Mouse (Mus musculus) cerebral cortex, adult 2 months (tissue): ENCODE data around the gene Ube2i.

Experiments used
- WGBS: fragments of 180-500 bp; shearing (Covaris S2); methylation state at CpG from one replicate; pipeline ENCODE4 v1.1.7; 2018; 5-methylcytosine and 5-hydroxymethylcytosine counted together

The Ube2i gene

GRCm38 (mm10) chr17:25219492-25220295, 54.7 kb downstream of the Ube2i start:
- 88% methylated on average over 15 of the region's 15 CpGs for WGBS

- WGBS: 89% methylated on average over 9 of the region's 9 CpGs
Measured at GRCm38 (mm10) chr17:25218967-25219366, 55.5 kb downstream of the Ube2i start.

GRCm38 (mm10) chr17:25215431-25215830, 59.0 kb downstream of the Ube2i start:
- 83% methylated on average over 3 of the region's 3 CpGs for WGBS
